Mouse (Mus musculus): ENCODE measurements around the gene Ms4a1. TPM values are rescaled to one million over a fixed set of nuclear protein-coding genes. Genes with fewer than 3 reads are reported as not detected.

The Ms4a1 gene
- total RNA-seq, 2 experiments from 2014 or later, result 0.12 to 0.24 TPM

Other genes with a start within 250 kb of the Ms4a1 start
- not detected for gene Ms4a18, start 248.2 kb downstream of the Ms4a1 start, total RNA-seq (2021)
- not detected for gene Ms4a8a, start 185.1 kb downstream of the Ms4a1 start, total RNA-seq (2021)
- gene 1700017D01Rik, start 135.4 kb downstream of the Ms4a1 start, total RNA-seq (2021), result not detected
- not detected for gene 1700025F22Rik, start 100.9 kb downstream of the Ms4a1 start, total RNA-seq (2021)
- gene Ms4a13, start 69.5 kb downstream of the Ms4a1 start, total RNA-seq (2021), result not detected
- gene Ms4a12, start 33.8 kb downstream of the Ms4a1 start, total RNA-seq (2021), result not detected
- not detected for gene Ms4a5, start 17.6 kb upstream of the Ms4a1 start, total RNA-seq (2021)
- gene Ms4a14, start 48.2 kb upstream of the Ms4a1 start, total RNA-seq (2021), result under 1 TPM; 0.10 to 0.12 TPM
- under 1 TPM; 0.77 to 0.86 TPM for gene Ms4a7, start 69.9 kb upstream of the Ms4a1 start, total RNA-seq (2021)
- gene Ms4a4a, start 109.3 kb upstream of the Ms4a1 start, total RNA-seq (2021), result under 1 TPM in 1 of 2 experiments, not detected in 1; 0.80 TPM
- not detected for gene Ms4a4c, start 138.5 kb upstream of the Ms4a1 start, total RNA-seq (2021)
- not detected for gene Ms4a4b, start 177.3 kb upstream of the Ms4a1 start, total RNA-seq (2021)
- 1 to 10 TPM; 1.4 to 1.8 TPM for gene Ms4a6c, start 203.1 kb upstream of the Ms4a1 start, total RNA-seq (2021)
- gene Gm8369, start 219.7 kb upstream of the Ms4a1 start, total RNA-seq (2021), result under 1 TPM in 1 of 2 experiments, not detected in 1; 0.10 TPM